Mouse (Mus musculus) bone marrow macrophage, adult 2 months (primary cell): Measurements from ENCODE around the gene Ager. TPM values are rescaled to one million over a fixed set of nuclear protein-coding genes. Genes with fewer than 3 reads are reported as not detected.

Source experiments
- H3K27ac ChIP-seq: 2 replicates; pipeline ENCODE4 v1.5.1; 2012; ENCODE audit warnings: low read depth, low read length; ENCODE audit not compliant: insufficient read depth
- H3K4me1 ChIP-seq: 2 replicates; pipeline ENCODE4 v1.6.1; 2012; ENCODE audit warnings: low read length; ENCODE audit not compliant: control insufficient read depth, insufficient read depth
- H3K4me3 ChIP-seq: 2 replicates; pipeline ENCODE4 v1.5.1; 2012; ENCODE audit warnings: mild to moderate bottlenecking, low read length, moderate library complexity; ENCODE audit not compliant: insufficient read depth
- CTCF ChIP-seq: IDR thresholded peaks from 2 replicates; pipeline ENCODE4 v1.5.1; 2012; ENCODE audit warnings: low read depth, mild to moderate bottlenecking, low read length, moderate library complexity
- POLR2A ChIP-seq: IDR thresholded peaks from 2 replicates; pipeline ENCODE4 v1.6.1; 2012; ENCODE audit warnings: mild to moderate bottlenecking, low read depth, low read length, borderline replicate concordance
- polyA plus RNA-seq: library from polyadenylated mRNA; stranded (reverse); fragments of >200 nt; gene quantifications from 2 replicates; pipeline ENCODE4 v1.2.4, GENCODE M21; 2012; ENCODE audit not compliant: missing spikeins, insufficient read depth, insufficient read length

Ager gene
- polyA plus RNA-seq, 1 experiment = 1.3 TPM

DNA sequence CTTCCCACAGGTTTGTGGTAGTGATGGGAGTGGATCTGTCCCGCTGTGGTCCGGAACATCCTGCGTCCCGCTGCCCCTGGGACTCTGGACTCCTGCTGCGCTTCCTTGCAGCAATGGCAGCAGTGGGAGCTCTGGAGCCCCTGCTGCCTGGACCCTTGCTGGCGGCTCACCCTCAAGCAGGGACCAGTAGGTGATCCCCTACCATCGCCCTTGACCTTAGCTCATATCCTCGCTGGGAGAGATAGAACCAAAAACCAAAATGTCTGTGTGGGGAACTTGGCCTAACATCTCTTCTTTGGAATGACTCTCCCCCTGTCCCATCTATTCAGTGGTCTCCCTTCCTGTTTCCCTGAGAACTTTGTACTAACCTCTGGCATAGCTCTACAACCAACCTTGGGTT lies 13.8 kb upstream of the Ager start:
- Histone ChIP-seq H3K27ac (no peak overlapping the region), H3K4me1 (peaks cover 7% of the 10 kb centered on the region), H3K4me3 (no peak overlapping the region)
- TF ChIP-seq CTCF = no peak
- no peak for TF ChIP-seq POLR2A

DNA sequence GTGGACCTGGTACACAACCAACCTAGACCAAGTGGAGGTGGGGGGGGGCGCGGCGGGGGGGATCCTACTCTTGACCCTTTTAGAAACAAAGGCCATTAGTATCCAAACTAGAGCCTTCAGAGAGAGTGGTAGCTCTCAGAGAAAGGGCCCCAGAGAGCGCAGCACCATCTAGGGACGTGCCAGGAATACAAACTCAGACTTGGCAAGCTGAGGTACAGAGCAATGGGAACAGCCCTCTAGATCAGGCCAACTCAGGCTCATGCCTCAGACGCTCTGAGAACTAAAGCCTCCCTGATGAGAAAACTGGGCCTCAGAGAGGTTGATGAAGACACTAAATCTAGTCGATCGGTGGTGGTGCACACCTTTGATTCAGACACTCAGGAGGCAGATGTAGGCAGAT lies 12.5 kb upstream of the Ager start:
- peaks cover 12% of the 10 kb centered on the region for H3K4me1 ChIP-seq
- TF ChIP-seq CTCF (no peak), POLR2A (no peak)

DNA sequence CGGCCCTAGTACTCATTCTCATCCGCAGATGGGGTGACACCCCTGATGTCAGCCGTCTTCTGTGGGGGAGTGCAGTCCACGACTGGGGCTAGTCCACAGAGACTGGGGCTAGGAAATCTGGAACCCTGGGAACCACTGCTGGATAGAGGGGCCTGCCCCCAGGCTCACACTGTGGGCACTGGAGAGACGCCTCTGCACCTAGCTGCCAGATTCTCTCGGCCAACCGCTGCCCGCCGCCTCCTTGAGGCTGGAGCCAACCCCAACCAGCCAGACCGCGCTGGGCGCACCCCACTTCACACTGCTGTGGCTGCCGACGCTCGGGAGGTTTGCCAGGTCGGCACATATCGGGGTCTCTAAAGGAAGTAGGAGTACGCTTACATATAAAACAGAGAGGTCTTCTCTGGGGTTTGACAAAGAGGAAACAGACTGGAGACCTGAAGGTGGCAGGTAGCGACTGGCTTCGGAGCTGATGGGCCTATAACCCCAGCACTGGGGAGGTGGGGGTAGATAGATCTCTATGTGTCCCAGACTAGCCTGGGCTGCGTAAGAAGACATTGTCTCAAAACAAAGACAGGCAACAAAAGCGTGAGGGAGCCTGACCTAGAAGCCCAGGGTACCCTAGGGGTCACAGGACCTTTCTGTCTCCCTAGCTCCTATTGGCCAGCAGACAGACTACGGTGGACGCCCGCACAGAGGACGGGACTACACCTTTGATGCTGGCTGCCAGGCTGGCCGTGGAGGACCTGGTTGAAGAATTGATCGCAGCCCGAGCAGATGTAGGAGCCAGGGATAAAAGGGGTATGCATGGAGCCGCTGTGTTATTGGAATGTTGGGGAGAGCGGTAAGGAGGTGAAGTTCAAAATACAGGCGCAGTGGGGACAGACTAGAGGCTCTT lies 11.5 kb upstream of the Ager start:
- peaks cover 16% of the 10 kb centered on the region for H3K4me1 ChIP-seq
- TF ChIP-seq CTCF (no peak), POLR2A (no peak)
- H3K27ac ChIP-seq = no peak overlapping the region
- peak overlapping the region; percentile 83 for H3K4me3 ChIP-seq

More for the DNA sequence above, 12.5 kb upstream of the Ager start:
- Histone ChIP-seq H3K4me3 (no peak overlapping the region), H3K27ac (no peak overlapping the region)

DNA sequence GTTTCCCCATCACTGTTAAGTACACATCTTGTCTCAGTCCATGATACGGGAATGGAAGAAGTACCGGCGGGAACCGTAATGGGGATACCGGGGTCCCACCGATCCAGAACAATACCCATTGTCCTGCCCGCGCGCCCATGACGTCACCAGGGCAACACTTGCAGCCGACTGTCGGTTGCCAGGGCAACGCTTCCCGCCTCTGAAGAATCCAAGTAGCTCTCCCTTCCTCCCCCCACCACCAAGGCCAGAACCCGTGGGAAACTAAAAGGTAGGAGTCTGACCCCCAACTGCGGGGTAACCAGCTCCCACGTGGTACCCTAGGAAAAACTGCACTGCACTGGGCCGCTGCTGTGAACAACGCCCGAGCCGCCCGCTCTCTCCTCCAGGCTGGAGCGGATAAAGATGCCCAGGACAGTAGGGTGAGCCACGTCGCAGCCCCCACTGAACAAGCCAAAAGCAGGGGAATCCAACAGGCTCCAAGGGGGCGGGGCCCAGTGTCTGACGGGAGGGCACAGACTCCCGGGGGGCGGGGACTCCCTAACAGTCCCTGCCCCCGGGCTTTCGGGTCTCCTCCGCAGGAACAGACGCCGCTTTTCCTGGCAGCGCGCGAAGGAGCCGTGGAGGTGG lies 10.8 kb upstream of the Ager start:
- Histone ChIP-seq H3K4me1 (peaks cover 17% of the 10 kb centered on the region), H3K27ac (peak overlapping the region; percentile 62), H3K4me3 (peak overlapping the region; percentile 83)
- no peak for TF ChIP-seq POLR2A
- no peak for TF ChIP-seq CTCF

DNA sequence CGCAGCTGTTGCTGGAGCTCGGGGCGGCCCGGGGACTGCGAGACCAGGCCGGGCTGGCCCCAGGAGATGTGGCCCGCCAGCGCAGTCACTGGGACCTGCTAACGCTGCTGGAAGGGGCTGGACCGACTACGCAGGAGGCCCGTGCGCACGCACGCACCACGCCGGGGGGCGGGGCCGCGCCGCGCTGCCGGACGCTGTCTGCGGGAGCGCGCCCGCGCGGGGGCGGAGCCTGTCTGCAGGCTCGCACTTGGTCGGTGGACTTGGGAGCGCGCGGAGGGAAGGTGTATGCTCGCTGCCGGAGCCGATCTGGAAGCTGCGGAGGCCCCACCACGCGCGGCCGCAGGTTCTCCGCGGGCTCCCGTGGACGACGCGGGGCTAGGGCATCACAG lies 10.2 kb upstream of the Ager start:
- no peak for TF ChIP-seq POLR2A
- TF ChIP-seq CTCF = no peak
- Histone ChIP-seq H3K4me3 (peak overlapping the region; percentile 83), H3K4me1 (peaks cover 17% of the 10 kb centered on the region), H3K27ac (peak overlapping the region; percentile 67)

DNA sequence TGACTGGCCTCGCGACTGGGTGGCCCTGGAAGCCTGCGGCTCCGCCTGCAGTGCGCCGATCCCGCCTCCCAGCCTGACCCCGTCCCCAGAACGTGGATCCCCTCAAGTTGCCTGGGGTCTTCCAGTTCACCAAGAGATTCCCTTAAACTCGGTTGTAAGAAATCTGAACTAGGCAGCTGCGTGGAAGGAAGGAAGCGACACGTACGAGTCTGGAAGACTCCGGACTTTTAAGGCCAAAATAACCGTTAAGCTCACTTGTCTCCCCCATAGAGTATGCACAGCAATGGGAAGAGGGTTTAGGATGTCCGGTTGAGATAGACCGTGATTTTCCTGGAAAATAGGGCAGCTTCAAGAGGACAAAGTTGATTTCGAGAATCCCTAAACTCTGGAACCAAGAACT lies 9.8 kb upstream of the Ager start:
- TF ChIP-seq CTCF = no peak
- Histone ChIP-seq H3K27ac (peak overlapping the region; percentile 67), H3K4me3 (peak overlapping the region; percentile 83), H3K4me1 (peaks cover 17% of the 10 kb centered on the region)

DNA sequence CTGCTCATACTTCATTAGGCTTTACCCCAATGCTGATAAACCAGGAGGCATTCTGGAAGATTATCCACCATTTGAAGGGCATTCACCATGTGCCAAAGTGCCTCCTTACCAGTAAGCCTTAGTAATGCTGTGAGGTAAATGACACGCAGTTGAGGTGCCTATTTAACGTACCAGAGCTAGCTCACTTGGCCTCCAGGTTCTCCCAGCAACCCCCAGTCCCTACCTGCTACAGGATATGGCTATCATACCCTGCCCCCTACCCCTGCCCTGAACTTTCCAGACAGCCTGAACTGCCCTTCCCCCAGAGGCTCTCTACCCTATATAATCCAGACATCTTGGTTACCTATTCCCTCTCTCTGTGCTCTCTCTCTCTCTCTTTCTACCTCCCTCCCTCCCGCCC lies 8.9 kb upstream of the Ager start:
- Histone ChIP-seq H3K27ac (no peak overlapping the region), H3K4me3 (peak overlapping the region; percentile 2; the same call in 1 of the 2 replicates), H3K4me1 (peaks cover 17% of the 10 kb centered on the region)
- TF ChIP-seq CTCF (no peak), POLR2A (no peak)

DNA sequence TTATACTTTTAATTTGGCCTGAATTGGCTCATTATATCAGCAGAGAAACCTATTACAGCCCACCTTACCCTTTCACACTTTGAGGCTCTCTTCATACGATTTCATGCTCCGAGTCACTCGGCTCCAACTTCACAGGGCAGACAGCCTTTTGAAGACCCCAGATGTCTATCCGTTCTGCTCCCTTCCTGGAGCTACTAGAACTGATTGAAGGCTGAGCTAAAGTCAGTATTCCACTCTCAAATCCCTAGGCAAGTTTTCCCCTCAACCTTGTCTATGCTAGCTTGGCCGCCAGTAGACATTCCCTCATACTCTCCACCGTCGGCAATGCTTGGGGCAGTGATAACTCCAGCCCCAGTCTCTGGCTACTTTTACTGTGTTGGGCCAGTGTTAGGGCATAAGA lies 8.5 kb upstream of the Ager start:
- Histone ChIP-seq H3K27ac (peak overlapping the region; percentile 95), H3K4me3 (peak overlapping the region; percentile 60), H3K4me1 (peaks cover 17% of the 10 kb centered on the region)
- no peak for TF ChIP-seq POLR2A
- no peak; the same call in 1 of the 2 replicates for TF ChIP-seq CTCF

DNA sequence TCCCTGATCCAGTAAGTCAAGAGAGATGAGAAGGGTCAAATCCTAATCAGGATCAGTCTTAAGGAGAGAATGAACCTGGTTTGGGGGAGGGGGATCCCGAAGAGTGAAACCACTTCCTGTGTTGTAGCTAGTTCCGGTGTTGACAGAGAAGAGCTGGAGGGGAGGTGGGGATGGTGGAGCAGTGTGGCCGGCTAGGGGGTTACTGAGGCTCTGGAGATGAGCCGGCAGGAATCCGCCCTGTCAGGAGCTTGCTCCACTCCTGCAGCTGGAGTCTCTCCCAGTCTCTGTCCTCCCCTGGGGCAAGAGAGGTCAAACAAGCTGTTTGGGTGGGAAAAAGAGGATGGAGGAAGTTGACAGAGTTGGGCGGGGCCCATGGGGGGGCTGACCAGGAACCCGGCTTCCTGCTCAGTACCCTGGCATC lies 8.0 kb upstream of the Ager start, which contains the start of gene Gpsm3:
Gene Gpsm3 (plus strand): TSS at position 126 of the 421 bp plus-strand sequence.
- peaks cover 17% of the 10 kb centered on the region for H3K4me1 ChIP-seq
- no peak for TF ChIP-seq POLR2A
- TF ChIP-seq CTCF = no peak; the same call in 1 of the 2 replicates

More for the DNA sequence above, 8.0 kb upstream of the Ager start, which contains the start of gene Gpsm3:
- Histone ChIP-seq H3K4me3 (peak within 1 kb of the TSS; percentile 60), H3K27ac (peak within 1 kb of the TSS; percentile 95)
